Mouse (Mus musculus) layer of hippocampus, postnatal 10 days (tissue): Measurements from ENCODE around the gene Drc7. TPM values are rescaled to one million over a fixed set of nuclear protein-coding genes. Genes with fewer than 3 reads are reported as not detected.

Experiments
- DNase-seq, 2 experiments: peaks; one replicate each; pipeline ENCODE4 v3.0.0; 2021; ENCODE audit warnings: low spot score in 2 of 2
- total RNA-seq, 2 experiments: library from RNA; stranded (reverse); gene quantifications; 2 replicates each; pipeline ENCODE4 v1.2.3; 2021

Gene Drc7
- total RNA-seq, 2 experiments from 2014 or later, result 1.9 to 3.2 TPM

GRCm38 (mm10) chr8:95126497-95126896, 71.6 kb downstream of the Drc7 start:
- DNase-seq, result no peak

GRCm38 (mm10) chr8:95127658-95128057, 72.8 kb downstream of the Drc7 start:
- no peak for DNase-seq

Other genes starting within 250 kb of the Drc7 start
- 1 to 10 TPM; 6.4 to 7.5 TPM for gene Ccl17, start 244.7 kb upstream of the Drc7 start, total RNA-seq
- 10 to 100 TPM; 66.3 to 76.9 TPM for gene Coq9, start 216.8 kb upstream of the Drc7 start, total RNA-seq
- 10 to 100 TPM; 73.4 to 95.8 TPM for gene Ciapin1, start 216.7 kb upstream of the Drc7 start, total RNA-seq
- 10 to 100 TPM; 52.8 to 58.3 TPM for gene Polr2c, start 197.7 kb upstream of the Drc7 start, total RNA-seq
- gene Dok4, start 178.8 kb upstream of the Drc7 start, total RNA-seq, result 10 to 100 TPM; 75.5 to 81.2 TPM
- gene Ccdc102a, start 137.0 kb upstream of the Drc7 start, total RNA-seq, result 1 to 10 TPM; 4.0 to 4.2 TPM
- under 1 TPM; 0.18 to 0.55 TPM for gene Adgrg5, start 131.4 kb upstream of the Drc7 start, total RNA-seq
- 100 to 1,000 TPM; 160 to 164 TPM for gene Adgrg1, start 80.4 kb upstream of the Drc7 start, total RNA-seq
- gene Adgrg3, start 37.4 kb upstream of the Drc7 start, total RNA-seq, result under 1 TPM; 0.20 to 0.48 TPM
- 10 to 100 TPM; 38.5 to 38.9 TPM for gene Katnb1, start 26.1 kb downstream of the Drc7 start, total RNA-seq
- gene Kifc3, start 147.7 kb downstream of the Drc7 start, total RNA-seq, result 10 to 100 TPM; 72.4 to 90.2 TPM